Mouse (Mus musculus): ENCODE measurements at regions not wholly inside any gene's neighbourhood (a gene's known extent, or its start where the extent isn't known, plus 50 kb on each side); places are given as distances from the start of the nearest gene placed in this dataset.

DNA sequence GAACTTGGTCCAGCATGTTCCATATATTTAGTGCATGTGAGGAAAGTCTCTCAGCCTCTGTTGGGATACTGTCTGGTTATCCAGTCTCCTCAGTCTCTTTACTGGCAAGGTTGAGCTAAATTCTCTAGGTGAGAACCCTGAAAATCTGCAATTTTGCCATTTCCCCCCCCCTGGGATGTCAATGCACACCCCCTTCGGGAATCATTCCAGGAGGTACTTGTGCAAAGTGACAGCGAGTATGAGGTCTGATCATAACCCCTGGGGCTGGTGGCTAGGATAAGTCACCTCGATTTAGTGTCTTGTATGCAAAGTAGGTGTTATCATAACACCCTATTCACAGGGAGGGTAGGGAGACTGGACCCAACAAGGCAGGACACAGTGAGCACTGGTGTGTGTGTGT is 148.3 kb upstream of the Irf2bp2 start:
- DNase-seq (ENCODE audit: low spot score) = no peak

DNA sequence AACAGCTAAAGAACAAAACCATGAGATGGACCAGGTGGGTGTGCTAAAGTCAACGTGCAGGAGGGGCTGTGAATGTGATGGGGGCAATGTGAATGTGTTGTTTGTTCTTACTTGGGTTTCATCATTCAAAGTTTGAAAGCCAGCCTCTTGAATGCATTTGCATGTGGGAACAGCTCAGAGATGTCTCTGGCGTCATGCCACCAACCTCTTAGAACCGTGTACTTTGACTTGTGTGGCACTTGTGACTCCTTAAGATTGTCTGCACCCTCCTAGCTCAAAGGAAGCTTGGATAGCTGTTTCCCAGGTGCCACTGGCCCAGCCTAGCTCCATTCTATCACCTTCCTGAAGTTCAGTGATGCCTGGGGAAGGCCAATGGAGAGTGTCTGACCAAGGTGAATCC is 147.2 kb upstream of the Irf2bp2 start:
- DNase-seq (ENCODE audit: low spot score) = no peak

DNA sequence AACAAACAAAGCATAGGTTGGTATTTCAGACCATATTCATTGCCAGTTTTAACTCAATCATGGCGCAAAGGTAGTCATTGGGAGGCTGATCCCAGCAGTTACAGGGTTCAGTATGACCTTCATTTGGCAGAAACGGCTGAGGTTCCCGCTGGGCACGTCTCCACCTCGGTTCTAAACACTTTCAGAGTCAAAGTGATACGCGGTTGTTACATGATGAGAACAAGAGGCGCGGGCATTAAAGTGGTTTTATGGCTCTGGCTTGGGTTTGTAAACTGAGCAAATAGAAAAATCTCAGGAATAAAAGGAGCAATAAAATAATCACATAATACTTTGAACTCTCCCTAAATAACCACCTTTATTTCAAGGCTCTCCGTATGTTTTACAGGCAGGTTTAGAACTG is 146.0 kb upstream of the Irf2bp2 start:
- no peak for DNase-seq (ENCODE audit: low spot score)

DNA sequence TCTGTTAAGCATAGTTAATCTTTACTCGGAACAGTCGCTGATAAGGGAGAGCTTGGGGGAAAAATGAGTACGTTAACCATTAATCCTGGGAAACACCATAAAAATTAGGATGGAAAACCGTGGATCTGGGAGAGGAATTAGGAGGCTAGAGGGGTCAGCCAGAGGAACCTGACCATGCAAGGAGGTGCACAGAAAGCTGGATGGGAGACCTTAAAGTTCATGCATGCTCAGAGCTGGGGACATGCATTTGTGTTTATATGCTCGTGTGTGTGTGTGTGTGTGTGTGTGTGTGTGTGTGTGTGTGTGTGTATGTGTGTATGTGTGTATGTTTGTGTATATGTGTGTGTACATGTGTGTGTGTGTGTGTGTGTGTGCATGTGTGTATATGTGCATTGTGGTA is 143.2 kb upstream of the Irf2bp2 start:
- no peak for DNase-seq (ENCODE audit: low spot score)

DNA sequence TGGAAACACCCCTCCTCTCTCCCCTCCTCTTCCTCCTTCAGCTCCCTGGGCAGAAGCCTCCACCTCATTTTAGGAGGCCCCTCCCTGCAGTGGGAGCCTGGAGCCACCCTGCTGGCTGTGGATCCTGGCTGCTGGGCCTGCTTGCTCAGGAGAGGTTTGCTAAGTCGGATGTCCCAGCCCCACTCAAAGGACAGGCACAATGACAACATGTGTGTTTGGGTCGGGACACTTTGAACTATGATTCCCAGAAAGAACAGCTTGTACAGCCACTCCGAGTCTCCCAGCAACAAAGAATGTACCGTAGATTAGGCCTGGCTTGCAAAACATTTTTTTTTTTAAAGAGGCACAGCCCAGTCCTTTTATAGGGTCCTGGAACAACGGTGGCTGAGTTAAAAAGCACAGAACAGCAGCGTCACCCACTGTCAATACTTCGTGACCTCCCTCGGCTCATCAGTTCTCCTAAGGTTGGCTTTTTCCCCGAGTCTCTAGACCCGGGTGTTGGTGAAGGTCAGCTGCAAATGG is 142.7 kb upstream of the Irf2bp2 start:
- no peak for DNase-seq (ENCODE audit: low spot score)

DNA sequence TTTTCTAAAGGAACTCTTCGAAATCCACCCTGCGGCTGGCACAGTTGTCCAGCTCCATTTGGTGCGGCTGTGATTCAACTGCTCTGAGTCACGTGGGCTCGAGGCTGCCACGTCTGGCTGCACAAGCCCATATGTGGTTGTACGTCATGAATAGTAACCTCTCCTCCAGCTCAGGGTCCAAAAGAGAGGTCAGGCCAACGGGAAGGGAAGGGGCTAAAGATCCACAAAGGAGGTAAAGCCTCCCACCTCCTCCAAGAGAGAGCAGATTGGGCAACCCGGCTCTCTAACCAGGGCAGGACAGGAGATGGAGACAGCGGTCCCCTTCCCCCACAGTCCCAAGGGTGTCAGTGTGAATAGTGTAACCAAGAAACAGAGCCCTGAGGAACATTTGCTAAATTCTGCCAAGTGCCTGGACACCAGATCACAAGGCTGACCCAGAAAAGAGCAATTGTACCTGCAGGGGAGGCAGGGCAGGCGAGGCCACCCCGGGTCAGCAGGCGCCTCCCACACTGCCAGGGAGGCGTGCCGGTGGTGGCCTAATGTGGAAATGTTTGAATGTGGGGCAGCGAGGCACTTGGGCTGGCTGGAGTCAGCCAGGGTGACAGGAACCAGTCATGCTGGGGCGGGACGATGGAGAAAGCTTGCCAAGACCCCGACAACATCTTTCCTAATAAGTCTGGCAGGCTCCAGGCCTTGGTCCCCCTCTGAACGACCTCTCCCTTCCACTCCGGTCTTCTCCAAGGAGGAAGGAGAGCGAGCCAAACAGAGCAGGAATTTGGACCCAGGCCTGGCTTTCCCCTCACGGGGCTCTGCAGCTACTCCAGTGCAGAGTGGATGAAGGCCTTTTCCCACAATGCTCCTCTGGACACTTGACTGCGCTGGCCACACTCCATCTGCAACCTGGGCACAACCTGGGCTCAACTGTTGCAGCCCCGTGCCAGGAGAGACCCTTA is 142.0 kb upstream of the Irf2bp2 start:
- DNase-seq (ENCODE audit: low spot score) = no peak

DNA sequence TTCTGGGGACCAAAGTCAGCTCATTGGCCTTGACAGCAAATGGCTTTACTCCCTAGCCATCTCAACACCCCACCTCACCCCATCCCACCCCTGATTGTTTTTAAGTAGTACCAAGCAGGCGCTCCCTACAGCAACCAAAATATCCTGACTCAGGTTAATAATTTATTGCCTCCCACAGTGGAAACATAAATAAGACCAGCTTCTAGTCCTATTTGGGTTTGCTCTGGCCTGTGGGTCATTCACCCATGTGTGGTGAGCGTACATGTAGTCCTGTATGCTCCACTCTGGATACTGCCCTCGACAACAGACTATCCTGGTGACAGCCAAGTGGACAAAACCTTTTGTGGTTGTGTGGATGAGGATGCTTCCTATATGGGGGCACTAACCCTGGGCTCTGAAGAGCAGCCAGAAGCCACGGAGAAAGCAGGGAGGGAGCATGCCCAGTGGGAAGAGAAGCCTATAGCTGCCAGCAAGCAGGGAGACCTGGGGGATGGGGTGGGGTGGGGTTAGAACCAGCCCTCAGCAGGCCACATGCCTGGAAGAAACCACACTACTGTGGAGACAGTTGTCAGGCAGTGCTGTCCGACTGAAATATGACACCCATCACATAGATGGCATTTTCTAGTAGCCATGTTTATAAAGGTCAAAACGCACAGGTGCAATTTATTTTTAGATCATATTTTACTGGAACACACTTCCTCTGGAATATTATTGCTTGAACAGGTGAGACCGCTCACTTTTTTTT is 141.1 kb upstream of the Irf2bp2 start:
- no peak for DNase-seq (ENCODE audit: low spot score)

DNA sequence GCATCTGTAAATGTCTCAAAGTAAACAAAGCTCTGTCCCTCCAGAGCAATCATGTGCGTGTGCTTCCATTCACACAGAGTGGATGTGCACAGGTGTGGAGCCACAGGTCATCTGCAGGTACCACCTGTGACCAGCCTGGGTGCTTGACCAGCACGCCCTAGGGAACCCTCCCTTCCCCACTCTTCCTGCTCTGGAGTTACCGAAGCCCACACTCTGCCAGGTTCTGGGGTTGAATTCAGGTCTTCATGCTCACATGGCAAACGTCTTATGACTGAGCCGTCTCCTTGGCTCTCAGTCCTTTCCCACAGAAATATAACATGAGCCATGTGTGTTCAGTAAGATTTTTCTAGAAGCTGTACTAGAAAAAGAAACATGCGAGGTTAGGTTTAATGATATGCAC is 140.0 kb upstream of the Irf2bp2 start:
- DNase-seq (ENCODE audit: low spot score) = no peak

DNA sequence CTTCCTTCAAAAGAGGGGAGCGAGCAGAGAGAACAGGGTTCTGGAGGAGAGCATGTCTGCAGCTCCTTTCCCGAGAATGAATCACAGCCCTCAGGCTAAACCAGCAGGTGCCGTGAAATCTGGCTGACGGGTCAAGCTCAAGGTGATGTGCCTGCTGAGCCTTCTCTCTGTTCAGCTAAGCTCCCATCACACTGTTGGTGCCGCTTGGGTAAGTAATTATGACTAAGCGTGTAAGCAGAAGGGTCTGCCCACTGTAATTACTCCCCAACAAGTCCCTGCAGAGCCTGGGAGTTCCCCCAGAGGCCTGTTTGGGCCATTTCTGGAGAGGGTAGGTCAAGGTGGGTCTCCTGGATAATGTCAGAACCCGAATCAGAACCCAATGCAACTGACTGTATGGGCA is 139.5 kb upstream of the Irf2bp2 start:
- no peak for DNase-seq (ENCODE audit: low spot score)

DNA sequence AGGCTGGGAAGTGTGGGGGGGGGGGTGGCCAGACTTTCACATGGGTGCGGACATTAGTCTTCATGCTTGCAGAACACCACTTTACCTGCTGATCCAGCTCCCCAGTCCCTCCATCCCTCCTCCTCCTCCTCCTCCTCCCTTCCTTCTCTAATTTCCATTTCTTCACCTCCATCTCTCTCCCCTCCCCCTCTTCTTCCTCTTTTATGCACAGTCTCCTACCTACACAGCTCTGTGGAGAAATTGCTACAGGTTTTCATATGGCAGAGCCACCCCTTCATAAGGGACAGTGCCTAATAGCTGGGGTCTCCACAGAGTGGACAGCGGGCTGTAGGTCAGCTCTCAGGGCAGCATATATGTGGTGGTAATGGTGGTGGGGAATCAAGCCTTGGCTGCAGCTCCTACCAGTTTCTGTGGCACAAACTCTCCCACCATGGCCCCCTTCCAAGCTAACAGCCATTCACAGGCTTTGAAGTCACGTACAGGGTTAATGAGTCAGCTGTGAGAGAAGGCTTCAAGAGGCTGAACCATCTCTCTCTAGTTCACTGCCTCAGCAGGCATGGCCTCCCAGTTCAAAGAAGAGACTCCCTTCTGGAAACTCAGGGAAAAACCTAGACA is 136.3 kb upstream of the Irf2bp2 start:
- no peak for DNase-seq (ENCODE audit: low spot score)

DNA sequence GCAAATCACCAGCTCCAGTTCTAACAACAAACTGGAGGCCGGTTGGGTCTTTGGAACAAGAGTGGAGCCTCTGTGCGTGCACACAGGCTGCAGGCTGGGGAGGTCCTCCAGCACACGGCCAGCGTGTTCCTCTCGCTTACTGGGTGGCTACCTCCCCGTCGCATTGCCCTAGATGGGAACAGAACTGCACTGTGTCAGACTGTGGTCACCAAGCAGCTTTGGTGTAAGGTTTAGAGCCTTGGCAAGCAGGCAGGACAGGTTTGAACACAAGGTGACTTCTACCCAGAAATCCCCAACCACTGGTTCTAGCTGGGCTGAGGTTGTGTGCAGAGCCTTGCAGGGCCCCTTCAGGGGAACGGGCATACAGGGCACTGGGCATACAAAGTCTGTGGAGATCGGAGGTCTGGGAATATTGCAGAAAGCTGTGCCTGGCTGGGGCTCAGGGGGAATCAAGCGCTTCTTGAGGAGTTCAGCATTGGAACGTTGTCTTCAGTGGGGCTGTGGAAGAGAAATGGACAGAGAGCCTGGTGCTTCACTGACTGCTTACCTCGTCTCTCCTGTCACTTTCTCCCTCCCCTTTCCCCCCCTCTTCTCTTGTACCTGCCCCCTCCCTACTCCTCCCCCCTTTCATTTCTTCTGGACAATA is 135.3 kb upstream of the Irf2bp2 start:
- DNase-seq (ENCODE audit: low spot score) = no peak

DNA sequence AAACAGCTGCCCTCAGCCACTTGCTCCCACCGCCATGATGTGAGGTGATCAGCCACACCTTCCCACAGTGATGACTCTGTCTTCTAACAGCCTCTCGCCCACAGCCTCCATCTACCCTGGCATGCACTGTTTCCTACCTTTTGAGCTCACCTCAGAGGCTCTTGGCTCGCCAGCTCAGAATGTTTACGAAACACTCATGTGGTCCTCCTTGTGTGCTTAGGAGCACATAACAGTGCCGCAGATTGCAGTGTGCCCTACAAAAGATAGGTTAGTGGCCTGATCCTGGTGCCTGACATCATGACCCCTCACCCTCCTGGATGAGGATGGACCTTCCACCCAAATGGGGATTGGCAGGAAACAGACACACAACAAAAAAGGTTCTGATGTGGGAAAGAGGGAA is 134.3 kb upstream of the Irf2bp2 start:
- no peak for DNase-seq (ENCODE audit: low spot score)

DNA sequence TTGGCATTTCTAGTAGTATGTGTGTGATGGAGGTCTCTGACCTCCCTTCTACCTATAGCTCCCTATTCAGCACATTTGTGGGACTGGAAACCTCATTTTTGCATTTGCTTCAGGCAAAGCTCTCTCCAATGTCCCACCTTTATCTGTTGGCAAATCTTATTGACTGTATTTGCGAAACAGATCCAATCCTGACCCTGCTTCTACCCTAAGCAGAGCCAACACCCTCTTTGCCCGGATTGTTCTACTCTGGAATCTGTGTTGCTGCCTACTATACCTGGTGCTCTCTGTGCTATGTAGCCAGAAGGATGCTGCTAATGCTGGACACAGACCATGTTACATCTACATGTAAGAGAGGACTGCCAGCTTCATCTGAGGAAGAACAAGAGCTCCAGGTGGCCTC is 133.3 kb upstream of the Irf2bp2 start:
- DNase-seq (ENCODE audit: low spot score) = no peak

DNA sequence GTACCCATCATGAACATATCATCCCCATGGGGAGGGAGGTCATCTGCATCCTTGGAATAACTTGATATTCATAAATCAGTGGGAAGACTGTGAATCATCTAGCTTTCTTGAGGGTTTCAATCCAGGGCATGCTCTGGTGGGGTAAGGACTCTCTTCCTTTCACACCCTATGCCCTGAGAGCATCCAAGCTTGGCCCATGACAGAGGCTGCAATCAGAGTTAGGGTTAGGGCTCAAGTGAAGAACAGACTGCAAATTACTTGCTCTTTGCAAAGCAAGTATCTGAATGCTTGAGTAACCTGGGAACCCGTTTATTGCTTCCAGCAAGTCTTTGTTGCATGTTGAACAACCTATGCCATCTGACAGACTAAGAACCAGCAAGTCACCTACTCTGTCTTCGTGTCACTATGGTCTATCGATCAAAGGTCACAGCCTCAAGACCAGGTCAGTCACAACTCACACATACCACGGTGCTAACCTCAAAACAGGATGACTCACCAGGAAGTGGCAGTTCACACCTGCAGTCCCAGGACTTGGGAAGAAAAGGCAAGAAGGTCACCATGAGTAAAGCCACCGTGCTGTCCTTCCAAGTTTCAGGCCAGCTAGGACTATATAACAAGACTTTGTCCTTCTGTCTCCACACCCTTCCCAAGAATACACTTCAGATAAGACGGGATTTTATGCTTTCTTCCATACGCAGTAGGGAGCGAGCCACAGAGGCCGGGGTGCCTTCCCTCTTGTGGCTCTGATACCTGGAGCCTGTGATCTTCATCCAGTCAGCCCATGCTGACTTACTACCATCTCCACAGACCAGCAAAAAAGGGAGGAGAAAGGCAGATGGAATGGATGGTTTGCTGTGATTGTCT is 129.7 kb upstream of the Irf2bp2 start:
- no peak for DNase-seq (ENCODE audit: low spot score)

DNA sequence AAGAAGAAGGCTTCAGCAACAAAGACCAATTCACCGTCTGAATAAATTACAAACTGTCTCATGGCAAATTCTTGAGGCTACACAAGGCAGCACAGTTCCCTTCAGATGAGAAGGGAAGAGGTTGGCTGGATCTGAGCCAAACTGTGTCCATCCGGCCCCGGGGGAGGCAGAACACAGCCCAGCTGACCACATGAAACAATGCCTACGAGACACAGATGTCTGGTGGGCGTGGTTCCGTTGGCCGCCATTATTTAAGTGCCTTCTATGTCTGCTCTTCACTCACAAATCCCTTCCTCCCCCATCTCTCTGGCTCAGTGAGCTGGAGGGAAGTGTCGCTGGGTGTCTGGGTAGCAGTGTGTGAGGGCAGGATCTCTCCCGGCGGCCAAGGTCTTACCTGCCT is 127.8 kb upstream of the Irf2bp2 start:
- DNase-seq (ENCODE audit: low spot score) = no peak

DNA sequence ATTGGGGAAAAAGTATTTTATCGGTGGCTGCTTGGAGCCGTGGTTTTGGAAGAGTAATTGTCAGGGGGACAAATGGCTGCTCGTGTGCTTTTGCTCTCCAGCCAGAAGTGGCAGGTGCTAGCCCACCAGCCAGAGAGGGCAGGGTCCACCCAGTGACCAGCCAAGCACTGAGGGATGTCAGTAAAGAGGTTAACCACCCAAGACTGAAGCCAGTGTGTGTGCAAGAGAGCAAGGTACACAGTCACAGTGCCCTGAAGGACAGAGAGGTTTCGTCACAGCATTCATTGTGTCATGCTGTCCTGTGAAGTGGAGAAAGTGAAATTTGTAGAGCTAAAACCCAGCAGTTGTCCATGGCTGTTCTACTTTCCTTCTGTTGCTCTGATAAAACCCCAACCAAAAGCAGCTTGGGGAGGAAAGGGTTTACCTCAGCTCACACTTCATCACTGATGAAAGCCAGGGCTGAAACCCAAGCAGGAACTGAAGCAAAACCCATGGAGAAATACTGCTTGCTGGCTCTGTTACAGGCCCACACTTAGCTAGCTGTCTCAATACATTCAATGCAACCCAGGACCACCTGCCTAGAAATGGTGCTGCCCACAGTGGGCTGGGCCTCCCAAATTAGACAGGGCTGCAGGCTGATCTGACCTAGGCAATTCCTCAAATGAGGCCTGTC is 126.8 kb upstream of the Irf2bp2 start:
- no peak for DNase-seq (ENCODE audit: low spot score)

DNA sequence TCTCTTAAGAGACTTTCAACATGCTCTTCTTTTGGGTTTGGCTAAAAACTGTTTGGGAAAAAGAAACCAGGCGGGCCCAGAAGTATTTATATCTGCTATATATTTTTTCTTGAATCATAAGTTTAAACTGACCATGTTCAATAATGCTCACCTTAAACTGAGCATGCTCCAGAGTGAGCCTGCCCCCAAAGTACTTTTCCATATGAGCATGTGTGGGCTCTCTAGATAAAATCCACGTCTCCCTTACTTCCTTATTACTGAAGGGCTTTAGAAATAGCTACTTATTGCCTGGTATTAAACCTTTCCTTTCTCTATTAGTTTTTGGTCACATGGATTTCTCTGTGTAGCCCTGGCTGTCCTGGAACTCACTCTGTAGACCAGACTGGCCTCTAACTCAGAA is 126.0 kb upstream of the Irf2bp2 start:
- no peak for DNase-seq (ENCODE audit: low spot score)

DNA sequence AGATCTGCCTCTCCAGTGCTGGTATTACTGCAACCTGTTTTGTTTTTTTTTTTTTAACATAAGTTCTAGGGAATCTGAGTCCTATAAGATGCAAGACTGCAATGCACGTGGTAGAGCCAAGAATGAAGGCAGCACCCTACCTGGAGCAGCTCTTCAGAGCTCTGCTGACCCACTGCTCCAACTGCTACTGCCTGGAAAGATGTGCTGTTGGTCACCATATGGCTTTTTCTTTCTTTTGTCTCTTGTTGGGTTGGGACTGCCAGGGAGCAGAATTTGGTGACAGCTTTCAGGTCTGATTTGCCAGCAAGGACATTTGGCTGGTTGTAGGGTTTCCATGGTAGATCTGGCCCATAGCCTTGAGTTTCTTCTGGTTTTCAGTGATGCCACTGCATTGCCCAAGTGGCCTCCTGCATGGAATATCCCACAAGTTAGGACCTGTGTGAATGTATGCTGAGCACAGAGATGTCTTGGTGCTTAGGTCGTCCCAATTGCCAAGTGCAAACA is 123.9 kb upstream of the Irf2bp2 start:
- no peak for DNase-seq (ENCODE audit: low spot score)

DNA sequence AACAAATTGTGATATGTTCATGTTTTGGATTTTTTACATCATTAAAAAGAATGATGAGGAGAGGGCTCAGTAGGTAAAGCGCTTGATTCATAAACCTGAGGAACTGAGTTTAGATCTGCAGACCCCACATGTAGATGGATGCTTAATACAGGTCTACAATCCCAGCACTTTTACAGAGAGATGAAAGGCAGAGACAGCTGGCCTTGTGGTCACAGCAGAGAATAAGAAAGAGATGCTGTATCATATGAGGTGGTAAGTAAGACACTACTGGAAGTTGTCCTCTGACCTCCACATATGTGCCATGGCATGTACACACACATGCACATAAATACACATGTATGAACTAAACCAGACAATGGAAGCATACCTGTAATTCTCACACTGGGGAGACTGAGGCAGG is 121.9 kb upstream of the Irf2bp2 start:
- no peak for DNase-seq (ENCODE audit: low spot score)

DNA sequence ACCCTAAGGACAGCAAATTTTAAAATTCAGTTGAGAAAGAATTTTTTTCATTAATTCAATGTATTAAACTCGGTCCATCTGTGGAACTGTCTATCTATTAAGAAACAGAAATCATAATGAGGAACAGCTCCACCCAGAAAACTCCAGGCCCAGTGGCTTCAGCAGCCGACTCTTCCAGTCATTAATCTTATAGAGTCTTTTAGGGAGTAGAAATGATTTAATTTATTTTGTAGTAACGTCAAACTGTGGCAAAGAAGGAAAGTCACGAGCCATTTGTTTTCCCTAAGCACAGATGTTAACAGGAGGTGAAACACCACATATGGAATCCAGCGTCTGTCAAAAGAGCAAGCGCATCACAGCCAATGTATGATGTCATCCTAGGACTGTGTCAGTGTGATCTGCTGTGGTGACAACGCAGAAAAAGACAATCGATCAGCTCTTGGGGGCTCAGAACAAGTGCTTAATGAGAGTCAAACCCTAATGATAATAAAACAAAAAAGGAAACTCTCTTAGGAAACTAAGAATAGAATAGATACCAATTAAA is 119.9 kb upstream of the Irf2bp2 start:
- DNase-seq (ENCODE audit: low spot score) = no peak
